Mouse (Mus musculus) megakaryocyte, adult 5-6 weeks (primary cell): ENCODE measurements at regions not wholly inside any gene's neighbourhood (a gene's known extent, or its start where the extent isn't known, plus 50 kb on each side); places are given as distances from the start of the nearest gene placed in this dataset.

Experiments
- ATAC-seq: 2 replicates; pipeline ENCODE4 v1.8.0; 2016; ENCODE audit warnings: mild to moderate bottlenecking, inconsistent platforms; ENCODE audit not compliant: poor library complexity, severe bottlenecking

- no peak for ATAC-seq
Measured at GRCm38 (mm10) chr8:86201830-86202229, 361.1 kb downstream of the Phkb start.

- ATAC-seq: no peak
Measured at GRCm38 (mm10) chr8:86192262-86192661, 351.5 kb downstream of the Phkb start.

GRCm38 (mm10) chr8:86184671-86185070 is 343.9 kb downstream of the Phkb start:
- no peak for ATAC-seq

- ATAC-seq: no peak
Measured at GRCm38 (mm10) chr8:86180793-86181192, 340.0 kb downstream of the Phkb start.

DNA sequence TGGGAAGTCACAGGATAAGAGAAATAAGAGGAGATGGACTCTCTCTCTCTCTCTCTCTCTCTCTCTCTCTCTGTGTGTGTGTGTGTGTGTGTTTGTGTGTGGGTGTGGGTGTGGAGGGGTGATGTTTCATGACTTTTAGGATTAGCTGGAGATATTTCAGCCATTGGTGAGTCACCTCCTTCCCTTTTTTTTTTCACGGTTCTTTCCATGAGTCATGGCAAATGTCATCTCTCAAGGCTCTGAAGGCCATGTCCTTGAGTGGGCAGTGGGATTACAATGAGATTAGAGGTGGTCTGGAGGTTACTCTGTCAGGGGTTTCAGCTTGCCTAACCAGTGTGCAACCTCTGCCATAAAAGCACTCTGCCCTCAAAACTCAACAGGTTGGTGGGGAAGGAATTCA is 329.3 kb downstream of the Phkb start:
- no peak for ATAC-seq

- no peak for ATAC-seq
Measured at GRCm38 (mm10) chr8:86164818-86165217, 324.1 kb downstream of the Phkb start.

DNA sequence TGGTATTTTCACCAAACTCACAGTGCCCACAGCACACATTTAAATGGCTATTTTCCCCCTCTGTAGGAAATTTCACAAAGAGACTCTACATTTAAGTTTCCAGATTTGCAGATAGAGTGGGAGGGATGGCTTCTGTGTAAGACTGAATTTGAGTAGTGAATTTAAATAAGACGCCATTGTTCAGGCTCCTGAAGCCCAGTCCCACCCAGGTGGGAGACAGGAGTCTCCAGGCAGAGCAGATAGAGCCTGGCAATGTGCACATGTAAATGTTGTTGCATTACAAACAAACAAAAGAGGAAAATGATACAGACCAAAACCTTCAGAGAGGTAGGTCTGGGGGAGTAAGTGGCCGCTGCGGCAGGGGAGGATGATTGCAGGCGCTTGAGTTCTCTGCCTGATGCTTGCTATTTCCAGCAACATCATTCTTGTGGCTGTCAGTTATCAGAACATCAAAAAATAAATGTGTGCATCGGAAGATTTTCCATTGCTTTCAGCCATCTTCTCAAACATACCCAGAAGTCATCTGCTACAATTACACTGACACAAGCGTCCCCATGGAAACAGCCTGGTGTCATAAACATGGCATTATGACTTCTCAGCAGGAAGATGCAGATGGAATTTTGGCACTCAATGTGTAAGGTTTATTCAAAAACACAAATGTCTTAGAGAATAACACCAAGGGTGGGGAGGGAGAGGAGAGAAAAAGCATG is 318.5 kb downstream of the Phkb start:
- no peak for ATAC-seq

GRCm38 (mm10) chr8:86147586-86147985 is 306.8 kb downstream of the Phkb start:
- ATAC-seq: no peak

DNA sequence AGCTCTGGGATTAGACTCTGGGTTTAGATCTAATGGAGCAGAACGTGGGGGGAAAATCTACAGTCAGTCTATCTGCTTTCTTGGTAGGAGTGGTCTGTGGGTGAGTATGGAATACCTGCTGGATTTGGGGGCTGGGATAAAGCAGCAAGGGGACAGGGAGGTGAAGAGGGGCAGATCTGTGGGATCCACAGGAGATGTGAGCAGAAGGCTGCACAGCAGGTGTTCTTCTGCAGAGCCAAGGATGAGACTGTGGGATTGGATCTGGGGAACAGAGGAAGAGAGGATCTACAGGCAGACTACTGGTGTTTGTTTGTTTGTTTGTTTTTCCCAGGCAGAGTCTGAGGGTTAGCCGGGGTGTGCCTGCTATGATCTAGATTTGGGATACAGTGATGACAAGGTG is 284.5 kb downstream of the Phkb start:
- no peak for ATAC-seq

GRCm38 (mm10) chr8:86124655-86125054 is 283.9 kb downstream of the Phkb start:
- no peak for ATAC-seq
